Mouse (Mus musculus) embryonic fibroblast, embryonic 13.5 days (primary cell): ENCODE results near the gene Vwa8.

ENCODE experiments used
- CTCF ChIP-seq: IDR thresholded peaks from 2 replicates; pipeline ENCODE4 v1.5.1; 2011; ENCODE audit warnings: mild to moderate bottlenecking, control low read depth, low read length, moderate library complexity, borderline replicate concordance; ENCODE audit not compliant: insufficient read depth
- POLR2A ChIP-seq: IDR thresholded peaks from 2 replicates; pipeline ENCODE4 v1.6.1; 2011; ENCODE audit warnings: low read depth, mild to moderate bottlenecking, control low read depth, low read length, moderate library complexity

DNA sequence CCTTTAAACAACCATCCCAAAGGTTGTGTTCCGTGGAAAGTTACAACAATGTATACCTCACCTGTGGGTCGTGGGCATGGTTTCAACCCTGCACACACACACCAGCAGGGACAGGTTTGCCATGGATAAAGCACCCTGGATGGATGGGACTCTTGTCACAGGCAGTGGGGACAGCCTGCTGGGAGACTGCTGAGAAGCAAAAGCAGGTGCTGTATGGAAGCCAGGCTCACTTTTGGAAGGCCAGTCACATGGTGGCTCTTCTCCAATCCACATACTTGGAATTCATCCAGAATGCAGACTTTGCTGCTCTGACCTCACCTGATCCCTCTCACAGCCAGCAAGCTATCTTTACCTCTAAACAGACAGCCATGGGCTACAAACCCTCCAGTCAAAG is 292.0 kb downstream of the Vwa8 start:
- TF ChIP-seq CTCF (no peak), POLR2A (no peak)
